ENCODE assay signal across 8 mouse cellular contexts in genomic region chr7:27650949-27651348, GRCm38 (mm10). TPM values are rescaled to one million over a fixed set of nuclear protein-coding genes. Genes with fewer than 3 reads are reported as not detected.
DNase-seq lines count a peak whose midpoint lies in the region; ATAC-seq and TF ChIP-seq lines count a peak whose summit lies in the region.

No protein-coding gene starts in this region.

- peak; percentile 59 for DNase-seq in neural tube, embryonic 10.5 days (ENCODE audit: extremely low spot score, low spot score)
- DNase-seq in cerebellum, postnatal 25 days = peak; percentile 85 to 90
- peak; percentile 70 to 86 for DNase-seq in frontal cortex, postnatal 36 days (ENCODE audit: low spot score in 2 of 2)
- peak; percentile 59 for DNase-seq in kidney, adult 11 months
- DNase-seq in left cerebral cortex, postnatal 4 days = peak; percentile 87

- H3K36me3 ChIP-seq in neural tube, embryonic 15.5 days = peaks cover 5% of the 10 kb centered on the region
- H3K36me3 ChIP-seq in myocyte (ENCODE audit: control insufficient read depth, insufficient read depth) = no peaks in the 10 kb centered on the region
- H3K36me3 ChIP-seq in stomach, embryonic 16.5 days (ENCODE audit: control insufficient read depth, insufficient read depth, low read length) = no peaks in the 10 kb centered on the region

- H3K4me3 ChIP-seq in neural tube, embryonic 15.5 days (replicated peaks) = no peak overlapping the region
- H3K4me3 ChIP-seq in myocyte = no peak overlapping the region
- 0 out of 2 replicates have a peak overlapping the region, but pooled peaks have one; percentile 12 for H3K4me3 ChIP-seq in stomach, embryonic 16.5 days (replicated peaks; ENCODE audit: low read length)

- WGBS in neural tube, embryonic 15.5 days = 6% methylated on average over 10 of the region's 10 CpGs
- WGBS in stomach, embryonic 16.5 days = 6% methylated on average over 10 of the region's 10 CpGs

- intact Hi-C loops in left cerebral cortex, postnatal 4 days (cut with DNase I) = no loop called here

- H3K79me2 ChIP-seq in myocyte (ENCODE audit: control insufficient read depth, insufficient read depth) = no peaks in the 10 kb centered on the region

- 0 out of 2 replicates have a peak, but pooled peaks cover 2% of the 10 kb centered on the region for H3K27me3 ChIP-seq in neural tube, embryonic 15.5 days (replicated peaks)
- peaks cover 18% of the 10 kb centered on the region for H3K27me3 ChIP-seq in myocyte (ENCODE audit: control insufficient read depth, insufficient read depth, insufficient read length)
- H3K27me3 ChIP-seq in stomach, embryonic 16.5 days (ENCODE audit: control insufficient read depth, insufficient read depth, low read length) = peaks cover 36% of the 10 kb centered on the region

- H3K4me2 ChIP-seq in neural tube, embryonic 15.5 days = no peak overlapping the region
- peak overlapping the region; percentile 41 for H3K4me2 ChIP-seq in myocyte (ENCODE audit: low read depth)
- H3K4me2 ChIP-seq in stomach, embryonic 16.5 days (ENCODE audit: low read depth, low read length) = peak overlapping the region; percentile 17

- no peaks in the 10 kb centered on the region for H3K9me3 ChIP-seq in neural tube, embryonic 15.5 days (replicated peaks)
- no peaks in the 10 kb centered on the region for H3K9me3 ChIP-seq in stomach, embryonic 16.5 days (replicated peaks; ENCODE audit: control insufficient read depth, low read length)

- ATAC-seq in neural tube, embryonic 15.5 days (ENCODE audit: low FRiP score) = no peak
- no peak for ATAC-seq in stomach, embryonic 16.5 days (ENCODE audit: insufficient read depth, low FRiP score)

- no peak overlapping the region for H3K9ac ChIP-seq in neural tube, embryonic 15.5 days (replicated peaks)
- no peak overlapping the region for H3K9ac ChIP-seq in stomach, embryonic 16.5 days (ENCODE audit: low read length)

- no peak overlapping the region for H3ac ChIP-seq in myocyte (ENCODE audit: control insufficient read depth, insufficient read length)

- TF ChIP-seq POLR2A in myocyte (IDR thresholded peaks at IDR 0.05; ENCODE audit: insufficient read length, low read depth) = no peak

- H3K4me1 ChIP-seq in neural tube, embryonic 15.5 days = peaks cover 31% of the 10 kb centered on the region
- H3K4me1 ChIP-seq in stomach, embryonic 16.5 days (ENCODE audit: control insufficient read depth, insufficient read depth, low read length) = peaks cover 4% of the 10 kb centered on the region; the same call in 1 of the 2 replicates

- no peak overlapping the region for H3K27ac ChIP-seq in neural tube, embryonic 15.5 days (replicated peaks)
- H3K27ac ChIP-seq in stomach, embryonic 16.5 days (ENCODE audit: low read length) = no peak overlapping the region

TF ChIP-seq in myocyte, 11 proteins besides CTCF, POLR2A, EP300 and RAD21:
- no peak for TF ChIP-seq TCF12 (IDR thresholded peaks at IDR 0.05; ENCODE audit: insufficient read depth, poor library complexity, severe bottlenecking)
- no peak for TF ChIP-seq CEBPB (IDR thresholded peaks at IDR 0.05; ENCODE audit: insufficient read depth, poor library complexity, severe bottlenecking)
- no peak for TF ChIP-seq E2F4 (IDR thresholded peaks at IDR 0.05; ENCODE audit: insufficient read depth)
- no peak for TF ChIP-seq POLR2AphosphoS2 (IDR thresholded peaks at IDR 0.05; ENCODE audit: insufficient read length, low read depth)
- no peak for TF ChIP-seq REST (IDR thresholded peaks at IDR 0.05; ENCODE audit: insufficient read depth, insufficient read length)
- no peak for TF ChIP-seq SRF (IDR thresholded peaks at IDR 0.05; ENCODE audit: control insufficient read depth, insufficient read length, low read depth)
- no peak for TF ChIP-seq MYOD1 (IDR thresholded peaks at IDR 0.05; ENCODE audit: control insufficient read depth in 1 of 3, insufficient read length in 2 of 3, low read depth in 2 of 3)
- no peak for TF ChIP-seq USF1 (IDR thresholded peaks at IDR 0.05; ENCODE audit: low read depth)
- no peak for TF ChIP-seq MYOG (IDR thresholded peaks at IDR 0.05; ENCODE audit: control insufficient read depth in 1 of 3, insufficient read depth in 1 of 3, insufficient read length in 2 of 3, low read depth in 2 of 3)
- no peak for TF ChIP-seq TCF3 (IDR thresholded peaks at IDR 0.05; ENCODE audit: insufficient read length, low read depth)
- no peak for TF ChIP-seq MAX (IDR thresholded peaks at IDR 0.05; ENCODE audit: low read depth)

RNA-seq across cellular contexts. Expression of gene Ttc9b, which starts 2.8 kb away (rescaled TPM):
- polyA plus RNA-seq in neural tube, embryonic 15.5 days (2015; fragmentation: Nextera tagmentation; extraction: Ambion mirVana) = 78.0 and 99.5 TPM in 2 replicates
- 10 to 100 TPM; 80.0 to 91.0 TPM for total RNA-seq in left cerebral cortex, postnatal 4 days (2021)
- polyA plus RNA-seq in myocyte (2012; fragmentation: generic; extraction: Trizol) = 0.20 TPM
- polyA plus RNA-seq in stomach, embryonic 16.5 days (2015; fragmentation: Nextera tagmentation; extraction: Ambion mirVana) = 0.94 and 1.3 TPM in 2 replicates

RNA-seq across cellular contexts. Expression of gene Map3k10, which starts 23.4 kb away (rescaled TPM):
- 15.3 and 21.0 TPM in 2 replicates for polyA plus RNA-seq in neural tube, embryonic 15.5 days (2015; fragmentation: Nextera tagmentation; extraction: Ambion mirVana)
- 100 to 1,000 TPM; 162 to 170 TPM for total RNA-seq in left cerebral cortex, postnatal 4 days (2021)
- 39.4 TPM for polyA plus RNA-seq in myocyte (2012; fragmentation: generic; extraction: Trizol)
- polyA plus RNA-seq in stomach, embryonic 16.5 days (2015; fragmentation: Nextera tagmentation; extraction: Ambion mirVana) = 2.7 and 4.1 TPM in 2 replicates

RNA-seq across cellular contexts. Expression of gene Zfp607b, which starts 38.2 kb away (rescaled TPM):
- polyA plus RNA-seq in neural tube, embryonic 15.5 days (2015; fragmentation: Nextera tagmentation; extraction: Ambion mirVana) = 10.1 and 10.7 TPM in 2 replicates
- 10 to 100 TPM; 10.1 to 11.4 TPM for total RNA-seq in left cerebral cortex, postnatal 4 days (2021)
- 1.7 TPM for polyA plus RNA-seq in myocyte (2012; fragmentation: generic; extraction: Trizol)
- 2.5 and 4.1 TPM in 2 replicates for polyA plus RNA-seq in stomach, embryonic 16.5 days (2015; fragmentation: Nextera tagmentation; extraction: Ambion mirVana)

RNA-seq across cellular contexts. Expression of gene Akt2, which starts 59.6 kb away (rescaled TPM):
- polyA plus RNA-seq in neural tube, embryonic 15.5 days (2015; fragmentation: Nextera tagmentation; extraction: Ambion mirVana) = 52.0 and 59.7 TPM in 2 replicates
- 10 to 100 TPM; 68.1 to 72.0 TPM for total RNA-seq in left cerebral cortex, postnatal 4 days (2021)
- polyA plus RNA-seq in myocyte (2012; fragmentation: generic; extraction: Trizol) = 343 TPM
- polyA plus RNA-seq in stomach, embryonic 16.5 days (2015; fragmentation: Nextera tagmentation; extraction: Ambion mirVana) = 79.0 and 84.6 TPM in 2 replicates

Comparison
In these comparisons a context has a peak if more than half of its experiments do, and no peak if none do; other contexts are left out.
1. RNA of gene Ttc9b, which starts 2.8 kb away (polyA plus RNA-seq): 78.0 to 99.5 TPM in neural tube, embryonic 15.5 days; 0.94 to 1.3 TPM in stomach, embryonic 16.5 days and 0.20 TPM in myocyte (single experiment); every median in the first group is over 10 times any median in the second.
2. Peak in every context shown above with its lines, with median percentiles within 50 percentile points of each other: DNase-seq.